Mouse (Mus musculus) G1E-ER4 (cell line): ENCODE results near the gene Ndufaf2. TPM values are rescaled to one million over a fixed set of nuclear protein-coding genes. Genes with fewer than 3 reads are reported as not detected.

Source experiments
- GATA1 ChIP-seq: IDR thresholded peaks from one replicate; pipeline ENCODE4 v1.8.0; 2012; ENCODE audit warnings: low read length, inconsistent platforms
- polyA plus RNA-seq: library from polyadenylated mRNA; stranded (reverse); fragments of >175 nt; gene quantifications from 2 replicates; pipeline ENCODE4 v1.2.3, GENCODE M21; 2012

Gene Ndufaf2
- polyA plus RNA-seq, 1 experiment, result 73.0 TPM

DNA sequence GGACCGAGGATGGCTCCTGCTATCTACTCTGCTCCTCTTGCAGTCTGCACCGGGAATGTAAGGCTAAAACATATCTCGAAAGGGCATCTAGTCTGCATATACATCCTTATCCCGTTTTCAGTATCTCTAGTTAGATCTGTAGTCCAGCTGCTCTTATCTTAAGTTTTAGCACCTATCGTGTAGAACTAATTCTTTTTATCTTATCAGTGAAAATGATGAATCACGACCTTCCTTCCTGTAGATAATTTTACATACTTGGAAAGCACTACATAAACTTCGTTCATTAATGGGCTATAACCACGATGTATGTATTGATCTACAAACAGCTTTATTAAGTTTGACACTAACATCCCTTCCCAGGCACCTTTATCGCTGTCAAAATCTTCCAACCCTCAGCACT is 118.5 kb downstream of the Ndufaf2 start:
- TF ChIP-seq GATA1, result peak; percentile 1

DNA sequence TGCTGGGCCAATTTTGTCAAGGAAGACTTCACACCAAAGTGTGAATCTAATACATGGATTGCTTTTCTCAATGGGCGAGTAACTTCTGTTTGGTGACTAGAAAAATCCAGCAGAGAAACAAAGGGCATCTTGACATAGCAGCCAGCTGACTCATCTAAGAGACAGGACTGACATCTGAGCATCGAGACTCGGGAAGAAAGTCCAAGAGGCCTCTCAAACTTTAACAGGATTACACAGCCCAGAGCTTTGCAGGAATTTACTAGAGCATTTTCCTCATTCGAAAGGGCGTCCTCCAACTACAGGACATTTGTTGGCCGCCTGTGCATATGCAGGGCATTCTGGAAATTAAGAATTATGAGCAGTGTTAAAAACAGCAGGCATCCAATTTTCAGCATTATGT is 119.0 kb downstream of the Ndufaf2 start:
- TF ChIP-seq GATA1, result no peak

DNA sequence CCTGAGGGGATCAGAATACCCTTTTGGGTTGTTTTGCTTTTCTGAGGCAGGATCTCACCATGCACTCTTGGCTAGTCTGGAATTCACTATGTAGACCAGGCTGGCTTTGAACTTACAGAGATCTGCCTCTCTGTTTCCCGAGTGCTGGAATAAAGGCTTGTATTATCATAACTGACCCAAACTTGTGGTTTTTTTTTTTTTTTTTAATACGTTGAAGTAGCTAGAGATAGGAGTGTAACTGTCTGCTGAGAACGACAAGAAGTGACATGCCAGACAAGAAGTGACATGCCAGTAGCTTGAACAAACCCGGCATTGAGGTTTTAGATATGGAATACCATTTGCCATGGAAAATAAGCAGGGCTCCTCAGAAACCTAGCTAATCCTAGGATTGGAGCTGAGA is 125.6 kb downstream of the Ndufaf2 start:
- TF ChIP-seq GATA1, result no peak

DNA sequence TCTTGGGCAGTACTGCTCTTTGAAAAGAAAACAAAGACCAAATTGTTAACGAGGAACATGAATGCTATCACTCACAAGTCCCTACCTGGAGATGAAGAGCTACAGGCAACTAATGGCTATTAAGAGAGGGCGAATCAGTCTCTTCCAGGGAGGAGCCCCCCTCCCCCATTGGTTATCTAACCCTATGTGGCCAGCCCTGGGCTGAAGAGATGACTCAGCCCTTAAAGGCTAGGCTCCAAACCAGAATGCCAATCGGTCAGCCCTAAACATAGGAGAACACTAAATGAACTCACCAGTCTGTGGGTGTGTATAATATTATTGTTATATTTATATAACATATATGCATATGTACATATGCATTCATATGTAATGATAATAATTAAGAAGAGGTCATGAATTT is 132.6 kb downstream of the Ndufaf2 start:
- no peak for TF ChIP-seq GATA1

DNA sequence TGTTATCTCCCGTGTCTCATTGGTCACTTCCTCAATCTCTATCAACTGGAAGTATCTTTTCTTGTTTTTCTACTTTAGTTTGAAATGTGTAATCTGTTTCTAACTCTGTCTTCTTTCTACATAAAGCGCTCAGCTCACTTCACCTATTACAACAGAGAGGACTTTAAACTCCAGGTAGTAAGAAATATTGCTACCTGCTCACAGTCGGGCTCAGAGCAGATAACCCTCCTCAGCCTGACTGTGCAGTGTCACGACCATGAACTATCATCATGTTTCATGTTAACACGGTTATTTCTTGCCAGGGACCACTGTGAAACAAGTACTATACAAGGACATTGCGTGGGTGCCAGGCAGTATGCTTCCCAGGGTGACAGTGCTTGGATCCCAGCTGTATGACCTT is 141.1 kb downstream of the Ndufaf2 start:
- TF ChIP-seq GATA1, result no peak

DNA sequence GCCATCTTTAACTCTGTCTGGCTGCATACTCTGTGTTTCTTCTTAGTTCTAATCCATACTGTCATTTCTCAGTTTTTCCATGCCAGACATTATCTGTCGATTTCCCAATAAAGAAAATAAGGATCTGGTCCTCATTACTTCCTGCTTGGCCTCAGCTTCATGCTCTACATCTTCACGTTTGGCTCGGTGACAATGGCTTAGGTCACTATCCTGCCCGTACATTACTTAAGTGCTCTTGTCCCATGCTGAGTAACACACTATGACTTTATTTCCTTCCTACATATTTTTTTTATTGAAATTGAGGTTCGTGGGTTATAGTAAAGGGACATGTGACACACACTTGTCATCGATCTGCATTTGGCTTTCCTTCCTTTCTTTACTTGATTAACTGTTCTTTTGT is 143.3 kb downstream of the Ndufaf2 start:
- TF ChIP-seq GATA1, result no peak

DNA sequence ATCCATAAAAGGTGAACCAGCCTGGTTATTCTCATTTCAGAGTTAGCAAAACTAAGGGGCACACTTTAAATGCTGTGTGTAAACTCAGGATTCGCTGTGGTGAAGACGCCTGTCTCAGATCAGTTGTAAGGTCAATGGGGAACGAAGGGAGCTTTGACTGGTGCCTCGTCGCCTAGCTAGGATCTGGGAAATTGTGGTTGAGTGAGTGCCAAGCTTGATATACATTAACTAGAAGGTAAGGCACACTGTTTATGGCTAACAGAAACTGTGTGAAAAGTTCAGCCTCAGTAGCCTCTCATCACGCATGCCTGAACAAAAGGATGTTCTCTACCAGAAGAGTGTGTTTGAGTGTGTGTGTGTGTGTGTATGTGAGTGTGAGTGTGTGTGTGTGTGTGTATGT is 144.6 kb downstream of the Ndufaf2 start:
- TF ChIP-seq GATA1, result no peak

DNA sequence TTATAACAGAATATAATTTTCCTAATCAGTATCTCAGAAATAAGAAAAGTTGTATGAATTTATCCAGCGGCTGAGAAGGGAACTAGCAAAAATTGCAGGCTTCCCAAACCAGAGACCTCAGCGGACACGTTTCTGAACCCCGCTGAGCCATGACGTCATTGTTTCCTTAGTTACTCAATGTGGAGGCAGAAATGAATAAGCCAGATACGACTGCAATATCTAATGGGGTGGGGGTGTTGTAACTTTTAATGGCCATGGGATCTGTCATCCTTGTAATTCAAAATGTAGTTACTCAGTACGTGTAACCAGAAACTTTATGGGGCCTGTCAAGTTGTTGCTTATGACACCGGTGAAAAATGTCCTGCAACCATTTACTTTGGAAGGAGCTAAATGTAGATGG is 145.3 kb downstream of the Ndufaf2 start:
- no peak for TF ChIP-seq GATA1

DNA sequence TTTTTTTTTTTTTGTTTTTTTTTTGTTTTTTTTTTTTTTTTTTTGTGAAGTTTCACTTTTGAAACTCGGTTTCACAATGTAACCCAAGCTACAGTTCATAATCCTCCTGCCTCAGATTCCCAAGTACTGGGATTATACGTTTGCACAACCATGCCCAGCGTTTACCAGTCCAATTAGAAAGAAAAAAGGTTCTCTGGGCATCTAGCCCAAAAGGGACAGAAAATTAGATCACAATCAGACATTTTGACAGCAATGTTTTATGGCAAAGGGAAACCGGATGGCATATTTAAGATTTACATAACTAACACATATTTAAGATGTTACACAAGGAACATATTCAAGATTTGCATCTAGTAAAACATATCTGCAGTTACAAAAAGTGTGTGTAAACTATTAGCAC is 150.6 kb downstream of the Ndufaf2 start:
- no peak for TF ChIP-seq GATA1

DNA sequence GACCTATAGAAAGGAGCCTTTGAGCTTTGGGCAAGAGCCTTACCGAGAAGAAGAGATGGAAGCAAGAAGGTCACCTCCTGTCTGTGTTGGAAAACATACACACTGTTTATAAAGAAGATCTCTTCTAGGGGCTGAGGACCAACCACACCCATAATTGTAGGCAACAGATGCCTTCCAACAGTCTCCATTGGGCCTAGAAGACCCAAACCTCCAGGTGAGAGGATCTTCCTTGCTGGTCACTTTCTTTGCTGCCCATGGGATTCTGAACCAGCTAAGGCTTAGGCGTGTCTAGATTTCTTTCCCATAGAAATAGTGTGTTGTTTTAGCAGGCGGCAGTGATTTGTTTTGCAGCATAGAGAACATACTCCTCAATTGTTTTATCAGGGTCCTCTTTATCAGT is 162.1 kb downstream of the Ndufaf2 start:
- no peak for TF ChIP-seq GATA1

DNA sequence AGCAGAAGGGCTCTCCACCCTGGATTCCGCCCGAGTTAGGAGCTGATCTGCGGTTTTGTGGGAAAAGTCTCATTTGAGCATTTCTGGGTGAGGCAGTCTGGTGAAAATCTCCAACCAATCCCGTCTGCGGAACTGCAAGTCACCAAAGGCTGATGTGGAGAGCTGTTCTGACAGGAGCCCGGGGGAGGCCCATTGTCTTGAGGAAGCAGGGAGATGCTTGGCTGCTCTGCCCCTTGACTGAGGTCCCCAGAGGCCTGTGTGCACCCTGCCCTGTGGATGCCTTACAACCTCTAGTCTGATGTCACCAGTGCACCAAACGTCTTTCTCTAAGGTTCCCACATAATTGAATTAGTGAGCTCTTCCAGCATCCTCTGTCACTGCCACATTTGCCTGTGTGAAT is 163.2 kb downstream of the Ndufaf2 start:
- TF ChIP-seq GATA1, result no peak

DNA sequence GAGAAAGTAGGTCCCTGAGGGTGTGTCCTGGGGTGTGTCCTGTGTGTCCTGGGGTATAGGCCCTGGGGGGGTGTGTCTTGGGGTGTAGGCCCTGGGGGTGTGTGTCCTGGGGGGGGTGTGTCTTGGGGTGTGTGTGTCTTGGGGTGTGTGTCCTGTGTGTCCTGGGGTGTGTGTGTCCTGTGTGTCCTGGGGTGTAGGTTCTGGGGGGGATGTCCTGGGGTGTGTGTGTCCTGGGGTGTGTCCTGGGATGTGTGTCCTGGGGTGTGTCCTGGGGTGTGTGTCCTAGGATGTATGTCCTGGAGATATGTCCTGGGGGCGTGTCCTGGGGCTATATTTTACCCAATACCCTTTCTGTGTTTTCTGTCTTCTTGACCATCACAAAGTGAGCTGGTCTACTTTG is 165.8 kb downstream of the Ndufaf2 start:
- TF ChIP-seq GATA1, result no peak

DNA sequence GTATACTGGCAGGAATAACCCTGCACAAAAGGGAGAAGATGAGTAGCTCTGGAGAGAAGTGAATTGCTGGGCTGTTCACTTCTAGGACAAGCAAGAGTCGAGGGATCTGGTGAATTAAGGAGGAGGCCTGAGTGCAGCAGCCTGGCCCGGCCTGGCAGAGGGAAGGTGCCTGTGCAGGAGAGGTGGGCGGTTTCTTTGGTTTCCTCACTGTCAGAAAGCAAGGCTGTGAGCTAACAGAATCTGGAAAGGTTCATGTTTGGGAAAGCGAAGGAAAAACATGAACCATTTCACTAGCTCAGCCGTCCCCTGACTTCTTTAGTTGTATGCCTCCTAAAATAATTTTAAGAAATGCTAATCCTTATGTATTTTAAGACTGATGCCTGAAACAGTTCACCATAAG is 173.8 kb downstream of the Ndufaf2 start:
- TF ChIP-seq GATA1, result no peak

DNA sequence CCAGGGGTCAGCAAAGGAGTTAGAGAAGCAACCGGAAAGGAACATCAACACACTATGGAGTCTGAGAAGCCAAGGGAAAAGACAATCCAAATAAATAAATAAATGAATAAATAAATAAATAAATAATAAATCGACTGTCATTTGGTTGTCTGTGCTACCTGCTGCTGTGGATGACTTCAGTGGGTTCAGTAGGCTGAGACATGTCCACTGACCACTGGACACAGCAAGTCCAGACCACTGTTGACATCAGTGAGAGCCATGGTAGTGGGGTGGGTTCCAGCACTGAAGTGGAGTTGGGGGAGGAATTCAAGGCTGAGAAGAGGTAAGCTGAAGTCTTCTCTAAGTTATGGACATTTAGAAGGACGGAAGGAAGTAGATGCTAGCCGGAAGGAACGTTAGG is 174.2 kb downstream of the Ndufaf2 start:
- no peak for TF ChIP-seq GATA1

DNA sequence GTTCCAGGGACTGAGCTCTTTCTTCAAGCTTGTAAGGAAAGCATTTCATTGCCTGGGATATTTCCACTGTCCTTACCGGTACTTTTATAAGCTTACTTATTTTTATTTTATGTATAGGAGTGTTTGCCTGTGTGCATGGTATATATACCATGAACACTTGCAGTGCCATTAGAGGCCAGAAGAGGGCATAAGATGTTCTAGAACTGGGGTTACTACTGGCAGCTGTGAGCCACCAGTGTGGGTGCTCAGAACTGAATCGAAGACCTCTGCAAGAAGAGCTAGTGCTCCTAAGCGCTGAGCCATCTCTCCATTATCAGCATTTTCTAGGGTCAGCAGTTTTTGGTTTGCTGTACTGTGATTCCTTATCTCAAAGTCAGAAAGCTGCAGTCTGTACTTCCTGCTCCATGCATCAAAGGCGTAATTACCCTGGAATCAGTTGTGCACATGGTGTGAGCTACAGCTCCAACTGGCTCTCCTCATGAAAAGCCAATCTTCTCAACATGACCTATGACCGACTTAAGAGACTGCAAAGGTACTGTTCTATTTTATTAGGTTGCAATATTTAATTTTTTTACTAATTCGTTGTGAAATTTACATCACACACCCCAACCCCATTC is 175.1 kb downstream of the Ndufaf2 start:
- TF ChIP-seq GATA1, result no peak

DNA sequence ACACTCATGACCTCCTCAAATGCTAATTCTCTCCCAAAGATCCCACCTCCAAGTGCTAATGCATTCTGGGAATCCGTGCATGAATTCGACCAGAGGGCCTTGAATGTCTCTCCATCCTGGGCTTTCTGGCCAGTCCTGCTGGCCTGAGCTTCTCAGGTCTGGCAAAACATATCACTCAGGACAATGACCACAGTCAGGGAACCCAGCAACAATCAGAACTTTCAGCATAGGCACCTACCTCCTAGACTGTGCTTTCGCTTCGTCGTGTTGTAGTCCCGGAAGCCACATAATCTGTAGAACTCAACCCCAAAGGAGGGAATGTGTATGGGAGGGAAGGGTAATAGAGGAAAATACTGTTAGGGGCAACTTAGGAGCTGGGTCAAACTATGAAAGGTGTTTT is 179.0 kb downstream of the Ndufaf2 start:
- no peak for TF ChIP-seq GATA1

DNA sequence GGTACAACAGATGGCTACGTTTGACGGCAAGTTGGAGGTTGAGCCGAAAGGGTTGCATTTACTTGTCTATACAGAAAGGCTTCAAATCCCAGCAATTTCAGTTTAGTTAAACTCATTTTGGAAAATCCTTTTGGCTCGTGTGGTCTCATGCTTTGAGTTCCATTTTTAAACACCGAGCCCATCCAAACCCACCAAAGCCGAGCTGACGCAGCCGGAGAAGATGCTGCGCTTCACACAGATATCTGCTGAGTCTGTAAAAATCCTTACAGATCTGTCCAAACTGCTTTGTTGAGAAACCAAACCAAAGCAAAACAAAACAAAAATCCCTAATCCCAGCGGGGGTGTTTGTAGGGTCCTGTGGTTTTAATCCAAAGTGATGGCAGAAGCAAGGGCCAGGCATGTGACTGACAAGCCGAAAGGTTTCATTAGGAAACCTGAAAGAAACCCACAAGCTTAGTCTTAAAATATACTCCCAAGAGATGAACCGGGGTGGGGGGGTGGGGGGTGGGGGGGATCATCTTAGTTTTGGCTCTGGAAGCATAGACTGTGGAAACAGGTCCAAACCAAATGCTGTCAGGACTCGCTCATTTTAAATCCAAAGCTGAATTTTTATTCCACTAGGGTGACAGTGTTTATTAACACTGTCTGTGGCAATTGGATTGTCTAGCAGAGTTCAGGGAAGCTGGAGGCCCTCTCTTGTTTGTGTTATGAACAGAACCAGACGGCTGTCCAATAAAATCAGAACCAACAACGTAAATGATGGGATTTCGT is 181.4 kb downstream of the Ndufaf2 start:
- TF ChIP-seq GATA1, result no peak
